Mouse (Mus musculus): Measurements from ENCODE around the gene Ywhaq. TPM values are rescaled to one million over a fixed set of nuclear protein-coding genes. Genes with fewer than 3 reads are reported as not detected.

Gene Ywhaq
- total and polyA plus RNA-seq, 3 experiments: 27.7 to 74.6 (median 65.8) TPM

DNA sequence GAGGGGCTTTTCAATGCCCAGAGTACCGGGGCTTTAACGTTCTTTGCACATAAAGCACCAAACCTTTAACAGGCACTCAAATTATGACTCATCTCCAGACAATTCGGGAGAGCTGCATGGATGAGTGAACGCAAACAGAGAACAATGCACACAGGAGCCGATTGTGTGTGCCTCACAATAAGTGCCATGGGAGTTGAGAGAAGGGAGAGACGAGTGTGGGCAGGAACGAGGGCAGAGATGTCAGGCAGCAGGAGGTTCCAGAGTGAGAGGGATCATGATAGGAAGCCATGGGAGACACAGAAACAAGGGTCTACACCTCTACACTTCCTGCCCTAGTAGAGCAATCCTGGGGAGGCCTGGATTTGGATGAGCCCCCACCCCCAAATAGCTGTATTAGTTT, 7.2 kb upstream of the Ywhaq start:
- Histone ChIP-seq H3K27ac (no peak overlapping the region), H3K36me3 (ENCODE audit: control insufficient read depth, insufficient read depth, low read length) (no peaks in the 10 kb centered on the region), H3K79me2 (replicated peaks; ENCODE audit: control insufficient read depth, insufficient read depth, low read length) (no peaks in the 10 kb centered on the region), H3K9ac (ENCODE audit: low read depth, low read length) (no peak overlapping the region), H3K4me3 (no peak overlapping the region), H3K27me3 (ENCODE audit: control insufficient read depth, insufficient read depth, low read length) (no peaks in the 10 kb centered on the region), H3K4me1 (ENCODE audit: control insufficient read depth, insufficient read depth, low read length) (peaks cover 4% of the 10 kb centered on the region)
- no peak for TF ChIP-seq EP300 (IDR thresholded peaks at IDR 0.05; ENCODE audit: insufficient read depth, low read depth, low read length)
- TF ChIP-seq CTCF (IDR thresholded peaks at IDR 0.05): no peak
- TF ChIP-seq POLR2A (IDR thresholded peaks at IDR 0.05; ENCODE audit: insufficient read depth, low read depth, low read length): no peak
- no peak for DNase-seq
- intact Hi-C loops (cut with DNase I): no loop called here
- 42% methylated on average over 7 of the region's 7 CpGs for WGBS

GRCm38 (mm10) chr12:21418621-21419131, 1.2 kb upstream of the Ywhaq start:
- DNase-seq: peak; percentile 12 to 27
- Histone ChIP-seq H3K27ac (peak overlapping the region; percentile 99; the same call in 1 of the 2 replicates), H3K9ac (ENCODE audit: low read depth, low read length) (no peak overlapping the region), H3K4me1 (ENCODE audit: control insufficient read depth, insufficient read depth, low read length) (peaks cover 5% of the 10 kb centered on the region), H3K36me3 (ENCODE audit: control insufficient read depth, insufficient read depth, low read length) (peaks cover 24% of the 10 kb centered on the region), H3K27me3 (ENCODE audit: control insufficient read depth, insufficient read depth, low read length) (no peaks in the 10 kb centered on the region), H3K4me3 (no peak overlapping the region; the same call in 1 of the 2 replicates), H3K79me2 (replicated peaks; ENCODE audit: control insufficient read depth, insufficient read depth, low read length) (peaks cover 2% of the 10 kb centered on the region; the same call in 1 of the 2 replicates)
- no peak for TF ChIP-seq CTCF (IDR thresholded peaks at IDR 0.05)
- no peak for TF ChIP-seq EP300 (IDR thresholded peaks at IDR 0.05; ENCODE audit: insufficient read depth, low read depth, low read length)
- WGBS: 41% methylated on average over 11 of the region's 11 CpGs
- intact Hi-C loops (cut with DNase I): loop anchor here (5.0 kb wide), 1 partner anchor 104 kb away; no protein-coding TSS in a partner anchor

GRCm38 (mm10) chr12:21418083-21418482, 646 bp upstream of the Ywhaq start:
- Histone ChIP-seq H3K79me2 (replicated peaks; ENCODE audit: control insufficient read depth, insufficient read depth, low read length) (peaks cover 2% of the 10 kb centered on the region; the same call in 1 of the 2 replicates), H3K9ac (ENCODE audit: low read depth, low read length) (peak overlapping the region; percentile 53; the same call in 1 of the 2 replicates), H3K4me3 (peak overlapping the region; percentile 51), H3K27ac (peak overlapping the region; percentile 99), H3K36me3 (ENCODE audit: control insufficient read depth, insufficient read depth, low read length) (peaks cover 29% of the 10 kb centered on the region), H3K4me1 (ENCODE audit: control insufficient read depth, insufficient read depth, low read length) (peaks cover 5% of the 10 kb centered on the region), H3K27me3 (ENCODE audit: control insufficient read depth, insufficient read depth, low read length) (no peaks in the 10 kb centered on the region)
- intact Hi-C loops (cut with DNase I): loop anchor here (5.0 kb wide), 1 partner anchor 104 kb away; no protein-coding TSS in a partner anchor
- no peak for TF ChIP-seq EP300 (IDR thresholded peaks at IDR 0.05; ENCODE audit: insufficient read depth, low read depth, low read length)
- no peak for TF ChIP-seq CTCF (IDR thresholded peaks at IDR 0.05)
- TF ChIP-seq POLR2A (IDR thresholded peaks at IDR 0.05; ENCODE audit: insufficient read depth, low read depth, low read length): no peak
- DNase-seq: no peak
- 11% methylated on average over 10 of the region's 10 CpGs for WGBS

GRCm38 (mm10) chr12:21416506-21416905, 931 bp downstream of the Ywhaq start:
- Histone ChIP-seq H3K27ac (peak overlapping the region; percentile 75), H3K4me3 (peak overlapping the region; percentile 75), H3K4me1 (ENCODE audit: control insufficient read depth, insufficient read depth, low read length) (peaks cover 5% of the 10 kb centered on the region), H3K27me3 (ENCODE audit: control insufficient read depth, insufficient read depth, low read length) (no peaks in the 10 kb centered on the region), H3K36me3 (ENCODE audit: control insufficient read depth, insufficient read depth, low read length) (peaks cover 37% of the 10 kb centered on the region), H3K79me2 (replicated peaks; ENCODE audit: control insufficient read depth, insufficient read depth, low read length) (peaks cover 4% of the 10 kb centered on the region; the same call in 1 of the 2 replicates), H3K9ac (ENCODE audit: low read depth, low read length) (peak overlapping the region; percentile 89)
- intact Hi-C loops (cut with DNase I): loop anchor here (2.0 to 5.0 kb wide), 3 partner anchors 46 to 130 kb away; partner anchors contain the start of gene Itgb1bp1
- under 1% methylated on average over 15 of the region's 15 CpGs for WGBS
- peak; percentile 18 to 34 for DNase-seq
- no peak for TF ChIP-seq POLR2A (IDR thresholded peaks at IDR 0.05; ENCODE audit: insufficient read depth, low read depth, low read length)

- H3K9ac ChIP-seq (ENCODE audit: low read depth, low read length): no peak overlapping the region
- WGBS: 62% methylated on average over 2 of the region's 2 CpGs
- DNase-seq: no peak
- no peaks in the 10 kb centered on the region for H3K27me3 ChIP-seq (ENCODE audit: control insufficient read depth, insufficient read depth, low read length)
- intact Hi-C loops (cut with DNase I): no loop called here
- no peak overlapping the region for H3K27ac ChIP-seq
- H3K79me2 ChIP-seq (replicated peaks; ENCODE audit: control insufficient read depth, insufficient read depth, low read length): peaks cover 10% of the 10 kb centered on the region
- no peak overlapping the region for H3K4me3 ChIP-seq
- TF ChIP-seq EP300 (IDR thresholded peaks at IDR 0.05; ENCODE audit: insufficient read depth, low read depth, low read length) (no peak), POLR2A (IDR thresholded peaks at IDR 0.05; ENCODE audit: insufficient read depth, low read depth, low read length) (no peak), CTCF (IDR thresholded peaks at IDR 0.05) (no peak)
- H3K36me3 ChIP-seq (ENCODE audit: control insufficient read depth, insufficient read depth, low read length): peaks cover 54% of the 10 kb centered on the region
- peaks cover 10% of the 10 kb centered on the region for H3K4me1 ChIP-seq (ENCODE audit: control insufficient read depth, insufficient read depth, low read length)
Measured at GRCm38 (mm10) chr12:21410620-21411019, 6.8 kb downstream of the Ywhaq start.

GRCm38 (mm10) chr12:21409651-21410050, 7.8 kb downstream of the Ywhaq start:
- 69% methylated on average over 3 of the region's 3 CpGs for WGBS

More at GRCm38 (mm10) chr12:21409651-21410050, 7.8 kb downstream of the Ywhaq start:
- intact Hi-C loops (cut with DNase I): no loop called here
- Histone ChIP-seq H3K9ac (ENCODE audit: low read depth, low read length) (no peak overlapping the region), H3K27me3 (ENCODE audit: control insufficient read depth, insufficient read depth, low read length) (no peaks in the 10 kb centered on the region), H3K4me1 (ENCODE audit: control insufficient read depth, insufficient read depth, low read length) (peaks cover 7% of the 10 kb centered on the region), H3K27ac (no peak overlapping the region), H3K79me2 (replicated peaks; ENCODE audit: control insufficient read depth, insufficient read depth, low read length) (peaks cover 8% of the 10 kb centered on the region), H3K4me3 (no peak overlapping the region), H3K36me3 (ENCODE audit: control insufficient read depth, insufficient read depth, low read length) (peaks cover 46% of the 10 kb centered on the region)
- no peak for DNase-seq
- TF ChIP-seq POLR2A (IDR thresholded peaks at IDR 0.05; ENCODE audit: insufficient read depth, low read depth, low read length): no peak
- TF ChIP-seq EP300 (IDR thresholded peaks at IDR 0.05; ENCODE audit: insufficient read depth, low read depth, low read length): no peak
- no peak for TF ChIP-seq CTCF (IDR thresholded peaks at IDR 0.05)

Data from heart, adult 2 months (tissue).